Comparison of ENCODE assay signal across 8 mouse cellular contexts in the genomic region with DNA sequence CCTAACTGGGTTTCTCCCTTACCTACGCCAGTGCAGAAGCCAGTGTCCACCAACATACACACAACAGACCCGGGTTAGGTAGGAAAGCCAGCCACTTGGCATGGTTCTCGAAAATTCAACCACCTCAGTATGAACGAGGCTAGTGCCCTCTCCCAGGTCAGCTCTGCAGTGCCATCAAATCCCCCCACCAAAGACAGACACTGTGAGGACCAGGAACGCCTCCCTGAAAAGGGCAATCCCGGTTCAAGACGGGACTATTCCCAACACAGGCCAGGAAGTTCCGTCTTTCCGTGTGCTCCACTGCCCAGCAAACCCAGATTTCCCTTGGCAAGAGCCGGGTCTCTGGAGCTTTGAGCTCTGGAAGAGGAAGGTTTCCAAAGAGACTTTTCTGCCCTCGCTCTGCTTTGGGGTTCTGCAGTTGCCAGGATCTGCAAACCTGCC. TPM values are rescaled to one million over a fixed set of nuclear protein-coding genes. Genes with fewer than 3 reads are reported as not detected.
DNase-seq lines count a peak whose midpoint lies in the region; ATAC-seq and TF ChIP-seq lines count a peak whose summit lies in the region.

No protein-coding gene starts in this region.

- ATAC-seq in lung, postnatal 0 days = no peak

- peak overlapping the region; percentile 74 for H3K4me2 ChIP-seq in lung, postnatal 0 days (replicated peaks; ENCODE audit: low read depth, low read length)

- H3K27ac ChIP-seq in hindbrain, embryonic 10.5 days = peak overlapping the region; percentile 89
- no peak overlapping the region for H3K27ac ChIP-seq in lung, postnatal 0 days (ENCODE audit: low read length)

- H3K36me3 ChIP-seq in hindbrain, embryonic 10.5 days = no peaks in the 10 kb centered on the region
- no peaks in the 10 kb centered on the region for H3K36me3 ChIP-seq in lung, postnatal 0 days (ENCODE audit: insufficient read depth, low read length)

- peak overlapping the region; percentile 39 for H3K9ac ChIP-seq in lung, postnatal 0 days (replicated peaks; ENCODE audit: low read depth)

- 18% methylated on average over 11 of the region's 11 CpGs for WGBS in hindbrain, embryonic 10.5 days
- WGBS in lung, postnatal 0 days = 9% methylated on average over 11 of the region's 11 CpGs

- peaks cover 25% of the 10 kb centered on the region for H3K4me1 ChIP-seq in hindbrain, embryonic 10.5 days (replicated peaks)
- peaks cover 12% of the 10 kb centered on the region; the same call in 1 of the 2 replicates for H3K4me1 ChIP-seq in lung, postnatal 0 days (ENCODE audit: insufficient read depth, low read depth, low read length)

- peaks cover 3% of the 10 kb centered on the region for H3K27me3 ChIP-seq in hindbrain, embryonic 10.5 days (ENCODE audit: insufficient read depth, poor library complexity, severe bottlenecking)
- no peaks in the 10 kb centered on the region for H3K27me3 ChIP-seq in lung, postnatal 0 days (replicated peaks; ENCODE audit: insufficient read depth, low read length)

- no peaks in the 10 kb centered on the region for H3K9me3 ChIP-seq in hindbrain, embryonic 10.5 days
- H3K9me3 ChIP-seq in lung, postnatal 0 days (ENCODE audit: low read length) = no peaks in the 10 kb centered on the region

- DNase-seq in embryo, embryonic 11 days = peak; percentile 34
- DNase-seq in embryo, embryonic 9.5 days (ENCODE audit: extremely low spot score) = no peak
- DNase-seq in right cerebral cortex, postnatal 14 days = peak; percentile 11
- no peak for DNase-seq in right cerebral cortex, postnatal 25 days
- DNase-seq in hindbrain, embryonic 10.5 days (ENCODE audit: low spot score) = peak; percentile 6
- no peak for DNase-seq in lung, postnatal 0 days (ENCODE audit: low spot score)
- no peak for DNase-seq in spleen, postnatal 14 days (ENCODE audit: low spot score in 2 of 2)
- no peak for DNase-seq in embryo, embryonic 10 days (ENCODE audit: low spot score)

- H3K4me3 ChIP-seq in hindbrain, embryonic 10.5 days = peak overlapping the region; percentile 65
- H3K4me3 ChIP-seq in lung, postnatal 0 days (ENCODE audit: low read depth, low read length) = peak overlapping the region; percentile 46

- TF ChIP-seq EP300 in lung, postnatal 0 days (IDR thresholded peaks at IDR 0.05) = no peak

- no peak for TF ChIP-seq CTCF in lung, postnatal 0 days (IDR thresholded peaks at IDR 0.05)

RNA-seq across cellular contexts. Expression of a gene that starts 0.8 kb away (rescaled TPM):
- polyA plus RNA-seq in hindbrain, embryonic 10.5 days (2016; fragmentation: Nextera tagmentation; extraction: Ambion mirVana) = 1.9 and 3.4 TPM in 2 replicates
- 2.7 and 3.9 TPM in 2 replicates for polyA plus RNA-seq in lung, postnatal 0 days (2015; fragmentation: Nextera tagmentation; extraction: Ambion mirVana)

RNA-seq across cellular contexts. Expression of a gene that starts 15.7 kb away (rescaled TPM):
- 41.4 and 46.1 TPM in 2 replicates for polyA plus RNA-seq in hindbrain, embryonic 10.5 days (2016; fragmentation: Nextera tagmentation; extraction: Ambion mirVana)
- 29.6 and 33.1 TPM in 2 replicates for polyA plus RNA-seq in lung, postnatal 0 days (2015; fragmentation: Nextera tagmentation; extraction: Ambion mirVana)

RNA-seq across cellular contexts. Expression of a gene that starts 44.8 kb away (rescaled TPM):
- 57.1 and 66.7 TPM in 2 replicates for polyA plus RNA-seq in hindbrain, embryonic 10.5 days (2016; fragmentation: Nextera tagmentation; extraction: Ambion mirVana)
- polyA plus RNA-seq in lung, postnatal 0 days (2015; fragmentation: Nextera tagmentation; extraction: Ambion mirVana) = 40.5 and 43.5 TPM in 2 replicates

Comparison
In these comparisons a context has a peak if more than half of its experiments do, and no peak if none do; other contexts are left out.
1. DNase-seq: peak in embryo, embryonic 11 days (single experiment), right cerebral cortex, postnatal 14 days (single experiment) and hindbrain, embryonic 10.5 days (single experiment); none in embryo, embryonic 9.5 days (single experiment), right cerebral cortex, postnatal 25 days (single experiment), lung, postnatal 0 days (single experiment), spleen, postnatal 14 days (0 of 2) and embryo, embryonic 10 days (single experiment).